Mouse (Mus musculus): Measurements from ENCODE around the gene Cdkal1.

Gene Cdkal1

DNA sequence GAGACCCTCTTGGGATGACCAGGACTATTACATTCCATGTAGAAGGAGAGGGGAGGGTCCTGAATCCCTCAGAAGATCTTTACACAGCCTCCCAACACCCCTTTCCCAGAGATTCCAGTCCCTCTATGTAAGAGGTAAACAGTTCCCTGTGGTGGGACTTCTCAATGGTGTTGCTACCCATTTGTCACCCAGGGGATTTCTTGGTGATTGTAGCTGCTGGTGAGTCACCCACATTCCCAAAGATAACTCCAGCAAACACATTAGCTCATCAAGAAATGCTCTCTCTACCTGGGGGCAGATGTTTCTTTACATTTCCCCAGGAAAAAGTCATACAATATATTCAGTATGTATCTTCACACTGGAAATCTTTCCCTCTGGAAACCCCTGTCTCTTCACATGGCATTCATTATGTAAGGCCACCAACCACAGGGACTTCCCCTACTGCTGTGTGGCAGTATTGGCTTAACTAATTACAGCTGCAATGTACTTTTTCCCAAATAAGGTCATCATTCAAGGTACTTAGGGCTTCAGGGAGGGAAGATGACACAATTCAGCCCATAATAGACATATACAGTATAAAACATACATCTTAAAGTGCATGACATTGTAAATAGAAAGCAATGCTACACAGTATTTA, 636.8 kb downstream of the Cdkal1 start:
- no peak for DNase-seq

DNA sequence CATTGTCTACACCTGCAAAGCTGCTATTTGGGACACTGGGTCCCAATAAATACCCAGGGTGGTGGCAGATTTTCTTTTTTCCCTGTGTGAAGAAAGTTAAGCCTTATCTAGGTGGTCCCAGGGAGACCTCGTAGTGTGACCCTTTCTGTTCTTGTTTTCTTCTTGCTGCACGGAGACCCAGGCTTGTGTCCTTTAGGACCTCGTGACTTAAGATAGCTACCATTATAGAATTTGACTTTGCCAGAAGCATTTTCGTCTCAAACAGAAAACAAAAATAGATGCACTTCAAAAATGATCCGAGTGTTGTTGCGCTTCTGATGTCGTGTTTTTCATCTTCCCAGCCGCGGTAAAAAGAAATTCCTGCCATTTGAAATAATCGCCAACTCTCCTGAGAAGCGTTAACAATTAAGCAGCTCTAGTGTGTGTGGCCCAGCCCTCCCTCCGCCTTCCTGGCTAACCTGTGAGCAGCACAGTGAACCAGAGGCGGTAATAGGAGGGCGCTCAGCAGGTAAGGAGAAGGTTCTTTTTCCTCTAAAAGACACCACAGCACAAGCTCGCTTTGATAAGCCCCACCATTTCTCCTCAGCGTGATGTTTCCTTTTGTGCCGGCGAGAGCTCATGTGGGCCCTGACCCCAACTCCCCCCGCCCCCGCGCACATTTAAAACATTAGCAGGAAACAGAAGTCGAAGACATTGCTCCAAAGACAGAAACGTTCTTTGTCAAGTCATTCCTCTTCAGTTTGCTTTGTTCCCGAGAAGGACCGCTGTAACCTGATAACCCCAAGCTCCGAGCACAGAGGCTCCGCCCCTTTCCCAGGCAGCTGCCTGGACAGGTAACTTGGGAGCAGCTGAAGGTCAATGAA, 645.1 kb downstream of the Cdkal1 start:
- DNase-seq = no peak

GRCm38 (mm10) chr13:29208749-29209148, 646.7 kb downstream of the Cdkal1 start:
- DNase-seq = no peak

DNA sequence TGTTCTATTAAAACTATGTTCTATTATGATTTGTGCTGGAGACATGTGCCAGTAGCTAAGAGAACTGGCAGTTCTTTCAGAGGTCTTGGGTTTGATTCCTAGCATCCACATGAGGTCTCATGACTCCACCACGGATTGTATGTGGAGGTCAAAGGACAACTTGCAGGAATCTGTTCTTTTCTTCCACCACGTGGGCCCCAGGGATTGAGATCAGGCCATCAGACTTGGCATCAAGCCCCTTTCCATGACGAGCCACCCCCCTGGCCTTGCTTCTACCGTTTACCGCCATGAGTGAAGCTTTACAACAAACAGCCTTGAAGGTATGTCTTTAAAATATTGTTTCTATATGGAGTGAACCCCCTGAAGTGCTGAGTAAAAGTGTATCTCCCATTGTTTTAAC, 651.6 kb downstream of the Cdkal1 start:
- DNase-seq = no peak

GRCm38 (mm10) chr13:29203426-29203825, 652.0 kb downstream of the Cdkal1 start:
- no peak for DNase-seq

GRCm38 (mm10) chr13:29202562-29202961, 652.9 kb downstream of the Cdkal1 start:
- DNase-seq = peak; percentile 30

DNA sequence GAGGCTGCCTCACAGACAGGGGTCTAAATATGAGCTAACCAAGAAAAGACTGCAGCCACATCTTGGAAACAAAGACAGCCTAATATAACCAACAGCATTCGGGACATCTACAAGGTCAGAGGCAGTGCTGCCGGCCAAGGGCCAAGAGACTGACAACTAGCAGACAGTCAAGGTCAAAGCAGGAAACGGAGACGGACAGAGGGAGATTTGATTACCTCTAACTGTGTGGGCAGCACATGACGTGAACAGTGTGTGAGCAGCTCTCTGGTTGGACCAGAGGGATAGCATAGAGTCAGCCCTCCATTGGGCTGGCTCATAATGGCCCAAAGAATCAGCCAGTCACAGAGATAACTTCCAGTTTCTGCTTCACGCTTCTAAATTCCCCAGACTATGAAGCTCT, 655.8 kb downstream of the Cdkal1 start:
- no peak for DNase-seq

DNA sequence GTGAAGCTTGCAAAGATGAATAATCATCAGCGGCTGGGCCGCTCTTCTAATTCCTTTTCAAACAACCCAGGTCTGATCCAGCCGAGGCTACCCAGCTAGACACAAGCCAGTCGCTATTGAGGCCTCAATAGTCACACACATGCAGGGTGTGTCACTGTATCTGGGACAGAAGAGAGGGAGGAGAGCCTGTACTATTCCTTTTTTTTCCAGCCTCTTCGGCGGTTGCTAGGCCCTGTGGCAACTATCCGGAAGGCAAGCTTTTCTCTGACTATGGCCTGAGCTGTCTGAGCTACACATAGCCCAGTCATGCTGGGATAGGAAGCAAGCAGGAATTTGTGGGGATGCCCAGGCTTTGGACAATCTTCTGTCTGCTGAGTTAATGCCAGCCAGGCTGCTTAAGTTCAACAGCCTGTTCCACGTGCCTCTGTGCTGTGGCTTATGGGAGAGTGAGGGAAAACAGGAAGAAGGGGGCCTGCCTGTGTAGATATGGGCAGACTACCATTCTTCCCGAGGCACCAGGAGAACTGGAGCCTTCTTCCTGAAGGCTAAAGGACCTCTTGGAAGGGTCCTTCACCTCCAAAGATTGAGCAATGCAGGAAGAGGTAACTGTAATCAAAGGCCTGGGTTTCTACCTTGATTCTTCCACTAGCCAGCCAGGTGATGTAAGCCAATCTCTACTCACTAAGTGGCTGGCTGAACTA, 658.5 kb downstream of the Cdkal1 start:
- no peak for DNase-seq

DNA sequence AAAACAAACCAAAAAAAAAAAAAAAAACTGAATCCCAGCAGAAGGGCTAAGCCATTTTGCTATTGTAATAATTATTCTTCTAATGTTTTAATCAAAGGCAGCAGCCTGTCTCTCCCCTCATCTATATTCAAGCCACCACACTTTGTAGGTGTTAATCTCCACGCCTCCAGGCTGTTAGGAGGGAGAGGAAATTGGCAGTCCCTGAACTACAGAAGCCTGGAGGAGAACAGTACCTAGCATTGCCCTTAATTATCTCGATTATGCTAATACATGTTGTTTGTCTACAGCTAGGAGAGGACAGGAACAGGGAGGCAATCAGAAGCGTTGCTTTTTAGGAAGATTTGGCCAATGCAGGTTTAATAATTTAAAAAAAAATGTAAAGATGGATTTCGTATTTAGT, 659.8 kb downstream of the Cdkal1 start:
- no peak for DNase-seq

DNA sequence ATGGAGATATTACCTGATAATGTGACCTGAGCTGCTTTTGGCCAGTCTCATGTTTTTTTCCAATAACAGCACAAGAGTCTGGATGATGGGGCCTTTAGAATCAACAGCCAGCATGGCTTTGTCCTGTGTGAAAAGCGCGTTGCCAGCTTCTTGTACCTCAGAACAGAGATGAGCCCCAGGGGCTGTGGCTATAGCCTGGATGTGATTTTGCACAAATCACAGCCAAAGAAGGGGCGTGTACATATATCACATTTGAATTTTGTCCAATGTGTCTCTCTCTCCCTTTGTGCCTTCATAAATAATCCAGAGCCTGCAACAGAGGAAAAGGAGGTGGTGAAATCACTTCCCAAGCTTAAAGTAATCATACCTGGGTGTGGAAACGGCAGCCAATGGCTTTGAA, 660.5 kb downstream of the Cdkal1 start:
- no peak for DNase-seq

DNA sequence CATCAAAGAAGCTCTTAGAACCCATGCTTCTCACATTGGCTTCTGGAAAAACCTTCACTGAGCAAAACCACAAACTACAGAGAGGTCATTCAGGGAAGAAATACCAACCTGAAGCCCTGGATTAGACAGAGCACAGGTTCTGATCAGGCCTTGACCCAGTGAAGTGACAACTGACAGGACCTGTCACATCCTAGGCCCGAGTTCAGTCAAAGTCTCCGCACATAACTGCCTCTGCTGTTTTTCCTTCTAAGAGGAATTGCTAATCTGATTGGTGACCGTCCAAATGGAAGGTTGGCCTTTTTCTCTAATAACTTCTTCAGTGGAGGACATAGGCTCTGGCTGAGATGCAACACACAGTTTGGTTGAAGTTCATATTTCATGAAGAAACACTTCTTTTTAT, 662.8 kb downstream of the Cdkal1 start:
- no peak for DNase-seq

DNA sequence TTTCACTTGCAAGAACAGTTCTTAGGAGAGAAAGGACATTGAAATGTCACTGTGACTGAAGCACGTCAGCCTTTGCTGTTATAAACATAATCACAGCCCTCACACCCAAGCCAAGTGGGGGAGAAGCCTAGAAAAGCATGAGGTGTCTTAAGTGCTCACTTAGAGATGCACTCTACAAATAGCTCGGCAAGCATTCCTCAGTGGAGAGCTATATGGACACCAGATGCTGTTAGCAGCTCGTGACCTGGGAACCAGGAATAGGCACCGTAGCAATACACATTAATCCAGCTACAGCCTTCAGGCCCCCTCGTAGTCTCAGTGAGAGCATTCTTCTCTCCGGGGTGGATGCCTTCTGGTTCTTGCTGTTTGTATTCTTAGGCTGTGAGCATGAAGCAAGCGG, 664.9 kb downstream of the Cdkal1 start:
- no peak for DNase-seq

DNA sequence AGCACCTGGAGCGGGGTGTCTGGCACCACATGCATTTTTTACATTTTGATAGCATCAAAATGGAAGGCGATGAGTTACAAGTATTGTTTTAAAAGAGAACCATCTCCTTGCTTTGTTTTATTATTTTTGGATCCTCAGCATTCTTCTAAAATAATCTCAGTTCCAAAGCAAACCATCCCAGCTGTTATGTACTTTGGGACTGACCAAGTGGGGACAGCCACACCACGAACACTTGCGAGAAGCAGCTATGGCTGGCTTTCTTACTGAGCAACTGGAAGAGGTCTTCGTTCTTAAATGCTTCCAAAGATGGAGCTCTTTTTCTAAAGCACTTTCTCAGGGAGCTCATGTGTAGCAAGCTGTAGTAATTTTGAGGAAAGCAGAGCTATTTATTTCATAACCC, 668.7 kb downstream of the Cdkal1 start:
- DNase-seq = no peak

DNA sequence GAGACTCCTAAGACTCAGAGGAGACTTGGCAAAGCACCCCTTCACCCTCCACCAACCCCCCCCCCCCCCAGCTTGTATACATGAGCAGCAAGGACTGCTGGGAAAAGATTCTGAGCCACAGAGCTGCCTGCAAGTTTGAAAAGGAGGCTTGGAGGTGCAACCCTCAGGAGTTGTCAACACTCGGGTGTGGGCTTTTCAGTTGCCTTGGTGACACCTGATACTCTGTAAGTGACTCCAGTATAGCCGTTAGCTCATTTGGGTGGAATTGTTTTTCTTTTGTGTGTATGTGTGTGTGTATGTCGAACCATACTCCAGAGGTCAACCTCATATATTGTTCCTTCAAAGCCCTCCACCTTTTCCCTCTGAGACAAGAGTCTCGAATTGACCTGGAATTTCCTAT, 669.9 kb downstream of the Cdkal1 start:
- no peak for DNase-seq

DNA sequence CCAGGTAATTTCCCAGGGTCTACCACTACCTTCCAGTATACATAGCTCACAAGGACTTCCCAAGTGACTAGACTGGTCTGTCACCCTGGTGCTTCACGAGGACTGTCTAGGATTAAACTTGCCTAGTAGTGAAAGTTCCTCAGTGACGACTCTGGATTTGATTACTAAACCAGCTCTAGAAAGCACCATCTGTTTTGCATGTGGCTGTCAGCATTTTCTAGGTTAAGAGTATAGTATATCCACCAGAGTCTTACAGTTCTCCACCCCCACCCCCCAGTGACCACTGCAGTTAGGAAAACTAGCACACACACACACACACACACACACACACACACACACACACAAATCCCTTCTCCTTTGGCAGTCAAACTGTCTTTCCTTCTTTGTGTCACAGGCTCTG, 670.9 kb downstream of the Cdkal1 start:
- DNase-seq = no peak

- no peak for DNase-seq
These were observed 675.6 kb downstream of the Cdkal1 start for GRCm38 (mm10) chr13:29179861-29180260.

GRCm38 (mm10) chr13:29179260-29179659, 676.2 kb downstream of the Cdkal1 start:
- no peak for DNase-seq

DNA sequence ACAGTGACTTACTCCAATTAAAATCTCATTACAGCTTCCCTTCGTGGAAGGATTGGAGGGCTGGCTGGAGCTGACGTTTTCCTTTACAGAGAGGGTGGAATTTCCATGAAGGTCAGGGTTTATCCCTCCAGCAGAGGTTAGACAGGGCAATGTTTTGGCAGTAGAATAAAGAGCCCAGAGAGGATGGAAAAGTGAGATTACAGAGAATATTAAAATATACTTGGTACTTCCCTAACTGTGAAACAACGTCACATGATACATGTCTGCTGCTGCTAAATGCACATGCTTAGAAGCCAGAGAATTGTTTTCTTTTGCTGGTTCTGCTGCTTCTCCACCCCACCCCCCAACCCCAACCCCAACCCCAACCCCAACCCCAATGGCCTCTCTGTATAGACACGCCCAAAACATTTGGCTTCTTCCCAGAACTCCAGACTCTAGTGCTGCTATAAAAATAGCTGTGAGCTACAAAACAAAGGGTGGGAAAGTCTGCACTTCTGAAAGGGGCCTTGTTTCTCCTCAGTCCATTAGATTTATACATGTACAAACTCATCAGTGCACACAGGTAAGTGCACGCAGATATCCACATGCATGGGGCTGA, 677.5 kb downstream of the Cdkal1 start:
- DNase-seq = no peak

DNA sequence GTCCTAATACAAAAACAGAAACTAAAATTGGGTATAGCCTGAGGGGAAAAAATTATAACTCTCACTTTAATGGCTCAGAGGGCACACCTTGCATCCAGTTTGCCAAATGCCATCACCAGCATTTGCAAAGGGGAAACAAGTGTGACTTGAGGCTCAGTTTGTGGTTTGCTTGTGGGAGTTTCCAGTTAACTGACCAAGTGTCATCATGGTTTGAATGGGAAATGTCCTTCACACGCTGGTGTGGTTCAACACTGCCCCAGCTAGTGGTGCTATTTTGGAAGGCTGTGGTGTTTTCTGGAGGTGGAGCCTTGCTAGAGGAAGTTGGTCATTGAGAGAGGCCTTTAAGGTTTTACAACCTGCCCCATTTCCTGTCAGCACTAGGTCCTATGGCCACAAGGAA, 686.1 kb downstream of the Cdkal1 start:
- DNase-seq = no peak

DNA sequence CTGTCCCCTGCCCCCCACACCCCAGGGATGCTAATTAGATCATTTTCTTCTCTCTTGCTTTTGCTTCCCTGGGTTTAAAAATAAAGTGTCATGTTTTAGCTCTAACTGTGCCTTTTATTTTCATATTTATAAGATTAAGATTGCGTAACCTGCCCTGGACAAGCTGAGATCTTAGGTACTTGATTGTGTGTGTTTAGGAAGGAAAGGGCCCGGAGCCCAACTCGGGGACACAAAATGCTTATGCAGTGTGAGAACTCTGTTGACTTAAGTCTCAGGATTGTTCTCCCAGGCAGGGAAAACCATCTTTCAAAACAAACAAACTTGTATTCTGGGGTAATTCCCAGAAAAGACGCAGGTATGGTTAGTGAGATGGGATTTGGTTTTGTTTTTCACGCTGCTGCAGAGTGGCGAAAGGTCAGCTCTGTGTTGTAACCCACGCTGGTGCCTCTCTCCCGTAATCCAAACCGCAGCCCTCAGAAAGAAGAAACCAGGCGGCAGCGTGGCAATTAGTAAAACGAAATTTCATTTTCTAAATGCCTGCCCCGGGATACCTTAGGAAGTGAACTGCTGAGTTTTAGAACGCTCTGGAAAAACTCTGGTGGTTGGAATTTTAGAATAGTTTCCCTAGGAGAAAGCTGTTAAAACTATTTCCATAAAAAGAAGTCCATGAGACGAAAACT, 690.5 kb downstream of the Cdkal1 start:
- DNase-seq = no peak

DNA sequence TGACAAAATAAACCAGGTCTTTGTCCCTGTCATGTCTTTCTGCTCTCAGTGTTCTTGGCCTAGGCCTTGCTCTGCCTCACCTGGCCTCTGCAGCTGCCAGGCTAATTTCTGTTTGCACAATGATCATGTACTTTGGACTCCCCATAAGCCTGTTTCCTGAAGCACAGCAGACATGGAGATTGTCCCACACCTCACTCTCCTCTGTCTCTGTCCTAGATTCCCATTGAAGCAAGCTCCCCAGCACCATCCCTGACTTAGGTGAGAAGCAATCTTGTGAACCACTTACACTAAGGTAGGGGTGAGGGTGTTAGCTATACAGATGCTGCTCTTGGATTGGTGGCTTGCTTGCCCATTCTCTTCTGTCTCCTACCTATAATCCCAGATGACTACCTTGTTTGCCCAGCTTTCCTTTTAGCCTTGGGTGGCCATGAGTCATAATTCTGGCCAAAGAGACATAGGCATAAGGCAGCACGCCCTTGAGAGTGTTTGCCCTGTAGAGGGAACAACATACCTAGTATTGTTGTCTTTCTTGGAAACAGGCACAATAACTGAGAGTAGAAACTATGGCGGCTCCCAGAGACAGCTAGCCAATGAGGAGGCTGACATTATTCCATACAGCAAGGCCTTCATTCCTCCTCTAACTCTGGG, 692.5 kb downstream of the Cdkal1 start:
- no peak for DNase-seq

DNA sequence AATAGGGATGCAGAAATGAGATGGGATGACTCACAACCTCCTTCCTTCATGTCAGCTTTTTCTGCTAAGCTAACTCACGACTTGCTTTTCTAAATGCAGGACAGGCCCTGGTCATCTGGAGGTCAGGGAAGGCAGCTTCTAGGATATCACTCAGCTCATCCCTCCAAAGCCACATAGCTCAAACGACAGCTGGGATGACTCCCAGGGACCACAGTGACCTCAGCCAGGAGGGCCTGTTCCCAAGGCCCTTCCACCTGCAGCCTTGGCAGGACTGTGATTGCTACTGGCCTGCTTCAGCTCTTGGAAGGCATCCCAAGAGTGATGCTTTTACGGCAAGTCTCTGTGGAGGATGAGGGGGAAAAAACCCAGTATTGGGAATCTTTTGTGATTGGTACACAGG, 693.0 kb downstream of the Cdkal1 start:
- no peak for DNase-seq

Measured in right cerebral cortex, postnatal 4 days (tissue).